Mouse (Mus musculus) brown adipose tissue, adult 24 weeks (tissue): ENCODE results near the gene Ankrd11. TPM values are rescaled to one million over a fixed set of nuclear protein-coding genes. Genes with fewer than 3 reads are reported as not detected.
A peak's percentile ranks its signal among the peaks of the same experiment; 100 is the strongest.

Experiments
- H3K27ac ChIP-seq: fragments of 200-500 bp; replicated peaks from 2 replicates; pipeline ENCODE4 v1.5.1; 2012; ENCODE audit warnings: low read depth, mild to moderate bottlenecking, low read length
- H3K4me1 ChIP-seq: fragments of 200-500 bp; 2 replicates; pipeline ENCODE4 v1.6.1; 2012; ENCODE audit warnings: low read length, mixed read lengths; ENCODE audit not compliant: control insufficient read depth, insufficient read depth, insufficient read length
- H3K4me3 ChIP-seq: fragments of 200-500 bp; 2 replicates; pipeline ENCODE4 v1.5.1; 2012; ENCODE audit warnings: low read depth, mild to moderate bottlenecking, low read length, moderate library complexity; ENCODE audit not compliant: insufficient read depth
- polyA plus RNA-seq: library from polyadenylated mRNA; stranded (reverse); fragments of >200 nt; gene quantifications from 2 replicates; pipeline ENCODE4 v1.2.4, GENCODE M21; 2012; ENCODE audit not compliant: missing spikeins, insufficient read depth, insufficient read length

The Ankrd11 gene
- polyA plus RNA-seq, 1 experiment = 37.9 TPM

GRCm38 (mm10) chr8:122942803-122943713, 99.0 kb downstream of the Ankrd11 start:
- Histone ChIP-seq H3K4me3 (no peak overlapping the region), H3K4me1 (peaks cover 43% of the 10 kb centered on the region), H3K27ac (no peak overlapping the region)

- H3K27ac ChIP-seq = 0 out of 2 replicates have a peak overlapping the region, but pooled peaks have one; percentile 3
- H3K4me1 ChIP-seq = peaks cover 38% of the 10 kb centered on the region
- H3K4me3 ChIP-seq = no peak overlapping the region
Measured at GRCm38 (mm10) chr8:122938591-122938990, 103.5 kb downstream of the Ankrd11 start.

- H3K4me3 ChIP-seq = no peak overlapping the region
- H3K4me1 ChIP-seq = peaks cover 36% of the 10 kb centered on the region
- no peak overlapping the region for H3K27ac ChIP-seq
Measured at GRCm38 (mm10) chr8:122938170-122938569, 103.9 kb downstream of the Ankrd11 start.

GRCm38 (mm10) chr8:122937545-122938053, 104.5 kb downstream of the Ankrd11 start:
- peaks cover 35% of the 10 kb centered on the region for H3K4me1 ChIP-seq
- H3K27ac ChIP-seq = no peak overlapping the region
- no peak overlapping the region for H3K4me3 ChIP-seq

GRCm38 (mm10) chr8:122935912-122936311, 106.2 kb downstream of the Ankrd11 start:
- Histone ChIP-seq H3K4me1 (peaks cover 41% of the 10 kb centered on the region), H3K4me3 (no peak overlapping the region), H3K27ac (no peak overlapping the region)

DNA sequence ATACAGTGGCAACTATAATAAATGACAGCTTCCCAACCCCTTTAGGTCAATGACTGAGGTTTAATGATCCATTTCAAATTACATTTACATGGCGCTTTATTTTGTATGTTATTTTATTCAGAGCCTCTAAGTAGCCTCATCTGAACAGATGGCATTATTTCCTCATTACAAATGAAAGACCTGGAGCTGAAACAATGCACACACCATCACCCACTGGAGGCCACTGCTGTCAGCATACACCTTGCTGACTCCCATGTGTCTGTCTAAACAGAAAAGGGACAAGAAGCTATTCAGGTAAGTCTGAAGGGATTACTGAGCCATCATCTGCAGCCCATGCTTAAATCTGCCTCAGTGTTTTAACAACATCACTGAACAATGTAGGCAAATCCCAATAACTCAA, 107.0 kb downstream of the Ankrd11 start:
- Histone ChIP-seq H3K27ac (no peak overlapping the region), H3K4me3 (no peak overlapping the region), H3K4me1 (peaks cover 39% of the 10 kb centered on the region)

DNA sequence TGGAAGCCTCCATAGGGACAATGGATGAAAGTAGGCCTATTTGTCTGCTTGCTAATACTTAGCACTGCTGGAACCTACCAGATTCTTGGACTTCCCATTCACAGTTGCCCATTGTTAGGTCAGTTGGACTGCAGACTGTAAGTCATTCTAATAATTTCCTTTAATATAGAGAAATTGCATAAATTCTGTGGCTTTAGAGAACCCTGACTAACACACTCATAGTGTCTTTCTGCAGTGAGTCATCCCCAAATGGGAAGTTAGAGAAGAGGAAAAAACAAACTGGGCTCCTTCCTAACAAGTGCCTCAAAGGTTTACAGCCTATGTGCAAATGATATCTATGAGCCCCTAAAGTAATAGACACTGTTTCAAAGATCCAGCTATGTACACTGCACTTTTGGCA, 108.1 kb downstream of the Ankrd11 start:
- H3K4me3 ChIP-seq = no peak overlapping the region
- H3K4me1 ChIP-seq = peaks cover 36% of the 10 kb centered on the region
- 0 out of 2 replicates have a peak overlapping the region, but pooled peaks have one; percentile 1 for H3K27ac ChIP-seq

GRCm38 (mm10) chr8:122932561-122932959, 109.5 kb downstream of the Ankrd11 start:
- H3K27ac ChIP-seq = no peak overlapping the region
- H3K4me1 ChIP-seq = peaks cover 30% of the 10 kb centered on the region
- H3K4me3 ChIP-seq = no peak overlapping the region

DNA sequence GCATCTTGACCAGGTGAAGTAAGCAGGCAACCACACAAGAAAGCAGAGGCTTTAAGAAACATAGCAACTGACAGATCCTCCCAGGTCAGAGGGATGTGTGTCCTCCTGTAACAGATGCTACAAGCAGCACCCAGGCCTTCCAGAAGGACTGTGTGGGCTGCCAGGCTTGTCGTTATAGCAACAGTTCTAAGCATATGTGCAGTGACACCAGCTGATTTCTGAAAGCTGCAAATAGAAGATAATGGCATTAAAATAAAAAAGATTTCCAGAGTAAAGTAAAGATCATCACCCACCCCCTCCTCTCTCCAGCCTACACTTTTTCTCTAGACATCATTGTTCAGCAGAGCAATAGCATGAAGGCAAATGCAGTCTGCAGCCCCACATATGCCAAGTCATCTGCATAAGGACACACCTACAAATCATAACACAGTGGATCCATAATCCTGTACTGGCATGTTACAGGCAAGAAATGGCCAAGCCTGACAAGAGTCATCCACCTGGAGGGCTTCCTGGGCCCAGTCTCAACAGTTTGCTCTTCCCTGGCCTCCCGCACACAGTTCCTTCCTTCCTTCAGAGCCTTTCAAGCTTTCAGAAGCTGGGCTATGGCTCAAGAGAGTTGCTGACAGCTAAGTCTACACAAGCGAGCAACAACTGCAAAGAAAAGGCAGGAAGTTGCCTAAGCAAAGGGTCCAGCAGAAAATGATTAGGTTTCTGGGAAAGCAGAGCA, 110.1 kb downstream of the Ankrd11 start:
- Histone ChIP-seq H3K4me3 (no peak overlapping the region), H3K27ac (peak overlapping the region; percentile 6; the same call in 1 of the 2 replicates), H3K4me1 (peaks cover 28% of the 10 kb centered on the region)

DNA sequence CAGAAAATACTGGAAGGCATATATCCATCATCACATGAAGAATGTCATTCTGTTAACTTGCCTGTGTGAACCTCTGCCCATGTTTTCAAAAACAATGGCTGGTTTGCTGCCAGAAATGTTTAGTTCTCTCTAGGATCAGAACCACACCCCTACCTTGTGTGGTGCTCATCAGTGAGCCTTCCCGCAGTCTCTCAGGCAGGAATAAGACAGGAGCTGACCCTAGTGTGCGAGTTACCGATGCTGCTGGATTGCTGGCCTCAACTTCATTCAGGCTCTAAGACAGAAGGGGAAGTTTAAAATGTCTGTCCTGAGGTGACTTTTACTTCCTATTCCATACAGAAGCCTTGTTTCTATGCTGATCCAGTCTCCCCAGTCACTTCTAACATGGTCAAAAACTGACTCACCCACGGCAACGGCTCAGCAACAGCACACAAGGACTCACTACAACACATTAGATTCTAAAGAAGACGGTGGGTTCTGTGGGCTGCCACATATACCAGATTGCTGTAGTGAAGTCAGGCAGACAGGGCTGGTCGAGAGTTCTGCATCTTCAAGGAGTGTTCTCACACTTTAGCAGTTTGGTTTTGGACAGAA, 113.3 kb downstream of the Ankrd11 start:
- H3K4me1 ChIP-seq = peaks cover 46% of the 10 kb centered on the region
- H3K4me3 ChIP-seq = no peak overlapping the region
- no peak overlapping the region; the same call in 1 of the 2 replicates for H3K27ac ChIP-seq

GRCm38 (mm10) chr8:122927841-122928240, 114.2 kb downstream of the Ankrd11 start:
- Histone ChIP-seq H3K4me3 (no peak overlapping the region), H3K27ac (0 out of 2 replicates have a peak overlapping the region, but pooled peaks have one; percentile 31), H3K4me1 (peaks cover 49% of the 10 kb centered on the region)

- Histone ChIP-seq H3K27ac (no peak overlapping the region), H3K4me1 (peaks cover 47% of the 10 kb centered on the region)
Measured at GRCm38 (mm10) chr8:122926782-122927181, 115.3 kb downstream of the Ankrd11 start.

DNA sequence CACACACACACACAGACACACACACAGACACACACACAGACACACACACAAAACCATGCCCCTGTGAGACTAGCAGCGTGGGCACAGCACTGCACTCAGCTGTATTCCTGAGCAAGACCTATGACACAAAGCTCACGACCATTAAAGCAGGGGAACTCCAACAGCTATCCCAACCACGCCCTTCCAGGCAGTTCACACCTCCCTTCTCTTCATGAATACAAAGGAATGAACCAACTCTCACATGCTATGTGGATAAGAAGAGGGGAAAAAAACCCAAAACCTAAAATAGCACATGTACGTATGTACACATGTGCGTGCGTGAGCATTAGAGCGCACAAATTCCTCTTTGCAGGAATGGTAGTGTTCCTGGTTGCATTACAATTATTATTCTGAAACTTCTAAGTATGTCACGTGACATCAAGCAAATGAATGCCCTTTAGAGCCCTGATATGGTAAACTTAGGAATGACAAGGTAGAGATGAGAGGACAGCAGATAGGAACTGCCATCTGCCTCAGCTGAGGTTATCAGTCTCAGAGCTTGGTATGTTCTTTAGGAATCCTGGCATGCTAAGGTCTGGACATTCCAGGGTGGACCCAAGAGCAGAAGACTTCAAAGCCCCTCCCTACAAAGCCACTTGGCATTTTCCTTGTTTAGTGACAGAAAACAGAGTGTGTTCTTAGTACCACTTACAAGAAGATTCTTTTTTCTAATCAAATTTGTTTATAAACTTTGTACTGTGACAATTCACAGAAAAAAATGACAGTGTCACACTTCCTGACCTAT, 115.9 kb downstream of the Ankrd11 start:
- H3K4me3 ChIP-seq = no peak overlapping the region
- peaks cover 44% of the 10 kb centered on the region for H3K4me1 ChIP-seq
- peak overlapping the region; percentile 15; the same call in 1 of the 2 replicates for H3K27ac ChIP-seq

More at GRCm38 (mm10) chr8:122926782-122927181, 115.3 kb downstream of the Ankrd11 start:
- no peak overlapping the region for H3K4me3 ChIP-seq

DNA sequence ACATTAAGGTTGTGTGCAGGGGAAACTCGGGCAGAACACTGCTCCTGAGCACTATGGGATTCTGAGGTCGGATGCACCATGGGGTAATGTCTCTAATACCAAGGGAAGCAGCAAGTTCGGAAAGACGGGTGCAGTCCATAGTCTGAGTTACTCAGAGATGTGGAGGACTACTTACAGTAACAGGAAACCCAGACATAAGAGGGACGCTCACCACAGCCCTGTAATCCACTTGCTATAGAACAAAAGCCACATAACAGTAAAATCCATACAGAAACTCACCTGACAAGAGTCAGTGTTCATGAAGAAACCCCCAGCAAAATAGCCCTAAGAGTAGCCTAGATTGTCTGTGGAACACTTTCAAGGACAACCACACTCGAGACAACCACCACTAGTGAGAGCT, 118.0 kb downstream of the Ankrd11 start:
- Histone ChIP-seq H3K4me3 (no peak overlapping the region), H3K27ac (peak overlapping the region; percentile 94), H3K4me1 (peaks cover 51% of the 10 kb centered on the region)
